In genomic region chr15:42928331-42928730, GRCm38 (mm10) we compare ENCODE assay signal across 20 mouse cellular contexts.
A peak's percentile ranks its signal among the peaks of the same experiment; 100 is the strongest.
DNase-seq lines count a peak whose midpoint lies in the region; ATAC-seq and TF ChIP-seq lines count a peak whose summit lies in the region.
"Had no signal": no experiment of that assay in that cellular context is flagged by ENCODE, and none has a peak within 500 bp of the region (broad histone marks: within the 10 kb centered on the region; RNA-seq: fewer than 3 reads in every experiment).

No protein-coding gene starts in this region.

- DNase-seq in frontal cortex, postnatal 25 days (ENCODE audit: low spot score in 2 of 2), result no peak
- DNase-seq in layer of hippocampus, adult 2 months (ENCODE audit: low spot score in 2 of 2), result no peak
- no peak for DNase-seq in layer of hippocampus, adult 9-10 months (ENCODE audit: low spot score)
- peak; percentile 38 to 39 for DNase-seq in left cerebral cortex, postnatal 25 days (ENCODE audit: low spot score in 2 of 2)
- no peak for DNase-seq in left cerebral cortex, adult 9 months (ENCODE audit: low spot score in 2 of 2)
- peak; percentile 64 for DNase-seq in layer of hippocampus, adult 9-11 months
- no peak for DNase-seq in adrenal gland, adult 18-20 months (ENCODE audit: low spot score in 2 of 2)
- DNase-seq: adrenal gland, postnatal 14 days; B cell, adult 2 months; cerebellum, adult 2 months; cerebellum, postnatal 10 days; forebrain, postnatal 0 days; gastrocnemius, postnatal 14 days; heart, postnatal 36 days had no signal

- peak; percentile 77 for ATAC-seq in frontal cortex, adult (ENCODE audit: low TSS enrichment)
- ATAC-seq: CD4-positive, CD25-positive, alpha-beta regulatory T cell, adult 4 months; forebrain, embryonic 13.5 days; forebrain, postnatal 0 days had no signal

- peak; percentile 28 for TF ChIP-seq CTCF in layer of hippocampus, adult 2 months (conservative IDR thresholded peaks at IDR 0.05)

- H3K27ac ChIP-seq in layer of hippocampus, adult 2 months, result no peak overlapping the region
- H3K27ac ChIP-seq: embryonic facial prominence, embryonic 10.5 days; forebrain, embryonic 13.5 days; hindbrain, embryonic 15.5 days had no signal

- intact Hi-C loops in left cerebral cortex, postnatal 25 days (cut with DNase I), result no loop called here

- H3K4me3 ChIP-seq in layer of hippocampus, adult 2 months, result no peak overlapping the region
- H3K4me3 ChIP-seq: embryonic facial prominence, embryonic 10.5 days; forebrain, embryonic 13.5 days; heart, embryonic 12.5 days; hindbrain, embryonic 15.5 days had no signal

Comparison
In these comparisons a context has a peak if more than half of its experiments do, and no peak if none do; other contexts are left out.
1. DNase-seq: peak in left cerebral cortex, postnatal 25 days (2 of 2) and layer of hippocampus, adult 9-11 months (single experiment); none in frontal cortex, postnatal 25 days (0 of 2), layer of hippocampus, adult 2 months (0 of 2), layer of hippocampus, adult 9-10 months (single experiment), left cerebral cortex, adult 9 months (0 of 2) and adrenal gland, adult 18-20 months (0 of 2).